Mouse (Mus musculus): ENCODE measurements around the gene Fyttd1.
A peak's percentile ranks its signal among the peaks of the same experiment; 100 is the strongest.
"Not testable (repeated sequence)": the region's sequence is repeated elsewhere in the genome, so short reads cannot be mapped to it uniquely, and the experiment has no call there.

Gene Fyttd1

DNA sequence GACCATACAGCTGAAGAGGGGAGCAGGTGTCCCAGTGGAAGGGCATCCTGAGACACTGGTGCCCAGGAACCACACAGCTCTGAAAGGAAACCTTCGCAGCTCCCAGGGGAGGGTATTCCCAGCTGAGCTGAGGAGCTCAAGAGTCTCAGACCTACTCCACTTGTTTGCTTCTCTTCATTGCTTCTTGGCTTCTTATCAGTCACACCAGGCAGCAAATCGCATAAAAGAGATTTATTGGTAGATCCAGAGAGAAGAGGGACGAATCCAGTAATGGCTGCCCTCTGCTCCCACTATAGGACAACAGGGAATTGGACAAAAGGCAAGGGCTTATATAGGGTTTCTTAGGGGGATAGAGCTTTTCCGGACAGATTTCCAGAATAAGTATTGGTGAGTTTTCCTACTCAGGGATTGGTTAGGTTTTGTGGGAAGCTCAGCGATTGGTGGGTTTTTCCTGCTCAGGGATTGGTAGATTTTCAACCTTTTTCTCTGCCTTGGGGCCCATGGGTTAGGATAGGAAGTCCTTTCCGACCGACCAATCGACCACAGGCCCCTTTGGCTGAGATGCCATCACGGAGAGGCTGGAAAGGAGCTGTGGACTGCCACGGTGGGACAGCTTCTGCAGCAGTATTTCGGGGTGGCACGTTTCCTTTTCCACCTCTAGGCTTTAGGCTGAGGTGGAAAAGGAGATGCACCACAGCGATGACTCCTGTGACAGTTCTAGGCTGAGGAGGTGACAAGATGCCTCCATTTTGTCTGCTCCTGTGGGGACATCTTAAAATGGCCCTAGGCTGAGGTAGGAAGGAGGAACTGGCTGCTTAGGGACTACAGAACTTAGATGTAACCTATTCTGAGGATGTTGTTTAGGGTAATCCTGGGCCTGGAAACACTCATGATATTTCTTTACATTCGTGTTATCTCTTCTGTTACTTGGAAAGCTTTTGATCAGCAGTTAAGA lies 1.9 kb downstream of the Fyttd1 start:
- no peak for DNase-seq (ENCODE audit: low spot score in 2 of 2)

DNA sequence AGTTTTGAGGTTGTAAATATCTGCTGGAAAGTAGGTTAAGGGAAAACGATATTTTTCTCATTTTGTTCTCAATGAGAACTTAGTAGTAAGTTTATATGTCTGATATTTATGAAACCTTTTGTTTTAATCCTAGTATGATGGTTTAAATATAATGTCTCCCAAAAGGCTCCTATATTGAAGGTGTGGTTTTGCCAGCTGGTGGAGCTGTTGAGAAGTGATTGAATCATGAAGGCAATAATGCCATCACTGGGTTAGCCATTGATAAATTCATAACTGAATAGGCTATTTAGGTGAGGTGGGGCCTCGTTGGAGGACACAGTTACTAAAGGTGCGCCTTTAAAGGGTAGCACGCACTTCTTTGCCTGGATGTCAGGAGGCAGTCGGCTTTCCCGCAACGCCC lies 4.2 kb downstream of the Fyttd1 start:
- no peak for DNase-seq (ENCODE audit: low spot score in 2 of 2)

DNA sequence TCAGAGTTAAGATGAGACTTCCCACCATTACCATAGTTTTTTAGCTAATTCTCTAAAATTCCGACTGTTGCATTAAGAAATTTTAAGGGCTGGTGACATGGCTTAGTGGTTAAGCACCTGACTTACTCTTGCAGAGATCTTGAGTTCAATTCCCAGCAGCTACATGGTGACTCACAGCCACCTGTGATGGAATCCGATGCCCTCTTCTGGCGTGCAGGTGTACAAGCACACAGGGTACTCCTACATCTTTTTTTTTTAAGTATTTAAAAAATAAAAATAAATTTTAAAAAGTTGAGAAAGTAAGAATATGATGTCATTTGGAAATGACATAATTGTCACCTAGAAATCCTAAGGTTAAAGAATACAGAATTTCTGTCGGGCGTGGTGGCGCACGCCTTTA lies 10.7 kb downstream of the Fyttd1 start:
- DNase-seq (ENCODE audit: low spot score in 2 of 2) = no peak

- no peak for DNase-seq (ENCODE audit: low spot score in 2 of 2)
Measured at GRCm38 (mm10) chr16:32889881-32890280, 12.6 kb downstream of the Fyttd1 start.

- no peak for DNase-seq (ENCODE audit: low spot score in 2 of 2)
Measured at GRCm38 (mm10) chr16:32896126-32896525, 18.8 kb downstream of the Fyttd1 start.

DNA sequence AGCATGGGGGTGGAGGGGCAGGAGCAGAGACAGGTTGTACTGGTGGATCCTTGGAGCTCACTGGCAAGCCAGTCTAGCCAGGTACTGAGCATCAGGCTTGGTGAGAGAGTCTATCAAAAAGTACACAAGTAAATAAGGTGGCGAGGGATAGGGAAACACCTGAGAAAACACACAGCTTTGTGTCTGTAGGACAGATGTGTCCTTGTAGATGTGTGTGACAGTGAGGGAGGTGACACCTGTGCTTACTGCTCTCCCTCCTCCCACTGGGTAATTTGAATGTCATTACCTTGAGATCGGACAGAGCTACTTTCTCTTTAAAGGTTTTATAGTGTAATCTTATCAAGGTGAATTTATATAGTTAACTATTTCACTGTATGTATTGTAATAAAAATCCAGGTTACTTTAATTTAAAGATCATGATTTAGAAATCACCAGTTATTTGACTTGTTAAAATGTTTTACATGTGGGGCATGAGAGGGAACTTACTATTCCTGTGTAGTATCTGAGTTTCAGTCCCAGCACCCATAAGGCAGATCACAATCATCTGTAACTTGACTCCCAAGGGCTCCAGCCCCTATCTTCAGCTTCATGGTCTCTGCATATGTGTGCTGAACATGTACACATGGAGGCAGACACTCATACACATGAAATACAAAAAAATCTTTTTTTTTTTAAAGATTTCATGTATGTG lies 24.2 kb downstream of the Fyttd1 start:
- DNase-seq (ENCODE audit: low spot score in 2 of 2) = no peak

- no peak for DNase-seq (ENCODE audit: low spot score in 2 of 2)
Measured at GRCm38 (mm10) chr16:32902051-32902428, 24.7 kb downstream of the Fyttd1 start.

DNA sequence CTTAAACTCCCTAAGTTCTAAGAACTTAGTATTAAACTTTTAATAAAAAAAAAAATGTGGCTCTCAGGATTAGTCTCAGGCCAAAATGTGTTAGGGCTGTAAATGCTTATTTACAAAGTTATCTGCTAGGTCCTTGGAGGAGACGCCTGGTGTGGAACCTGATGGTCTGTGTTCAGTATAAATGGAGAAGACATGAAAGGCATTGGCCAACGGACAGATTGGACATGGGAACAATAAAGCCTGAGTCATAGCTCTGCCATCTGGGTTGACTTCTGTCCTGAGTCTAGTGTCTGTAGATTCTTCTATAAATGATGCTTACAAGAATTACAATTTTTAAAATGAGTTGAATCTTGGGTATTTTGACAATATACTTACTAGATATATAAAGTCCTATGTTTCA lies 28.9 kb downstream of the Fyttd1 start:
- no peak for DNase-seq (ENCODE audit: low spot score in 2 of 2)

DNA sequence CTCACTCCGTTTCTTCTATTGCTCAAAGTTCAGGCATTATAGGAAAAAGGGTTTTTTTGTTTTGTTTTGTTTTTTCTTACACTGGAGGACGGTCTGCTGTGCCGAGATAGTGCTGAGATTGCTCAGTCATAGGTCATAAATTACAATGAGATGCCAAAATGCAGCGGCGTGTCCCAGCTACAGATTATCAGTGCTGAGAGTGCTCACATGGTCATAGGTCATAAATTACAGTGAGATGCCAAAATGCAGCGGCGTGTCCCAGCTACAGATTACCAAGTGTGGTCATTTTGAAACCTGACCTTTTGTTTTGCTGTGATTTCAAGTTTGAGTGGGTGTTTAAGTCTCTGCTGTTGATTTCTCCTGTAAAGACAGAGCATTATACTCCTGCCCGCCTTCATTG lies 29.4 kb downstream of the Fyttd1 start:
- no peak for DNase-seq (ENCODE audit: low spot score in 2 of 2)

DNA sequence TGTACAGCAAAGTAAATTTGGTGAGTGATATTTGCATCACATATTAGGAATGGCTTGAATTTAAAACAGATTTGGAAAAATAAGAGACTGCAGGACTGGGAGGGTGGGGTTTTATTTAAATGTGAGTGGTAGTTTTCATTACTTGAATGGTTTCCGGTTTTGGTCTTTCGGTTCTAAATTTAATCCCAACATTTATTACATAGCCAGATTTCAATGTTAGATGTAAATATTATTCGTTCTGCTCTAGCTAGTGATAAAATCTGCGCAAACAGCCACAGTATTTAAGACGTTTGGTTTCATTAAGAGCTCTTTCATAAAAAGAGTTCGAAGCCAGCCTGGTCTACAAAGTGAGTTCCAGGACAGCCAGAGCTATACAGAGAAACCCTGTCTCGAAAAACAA lies 35.9 kb downstream of the Fyttd1 start:
- DNase-seq (ENCODE audit: low spot score in 2 of 2) = no peak

- peak; percentile 52 to 92 for DNase-seq (ENCODE audit: low spot score in 2 of 2)
Measured at GRCm38 (mm10) chr16:32913937-32914881, 36.9 kb downstream of the Fyttd1 start, which contains the start of gene Lrch3. TSS of gene Lrch3 (plus strand) at chr16:32914100.

DNA sequence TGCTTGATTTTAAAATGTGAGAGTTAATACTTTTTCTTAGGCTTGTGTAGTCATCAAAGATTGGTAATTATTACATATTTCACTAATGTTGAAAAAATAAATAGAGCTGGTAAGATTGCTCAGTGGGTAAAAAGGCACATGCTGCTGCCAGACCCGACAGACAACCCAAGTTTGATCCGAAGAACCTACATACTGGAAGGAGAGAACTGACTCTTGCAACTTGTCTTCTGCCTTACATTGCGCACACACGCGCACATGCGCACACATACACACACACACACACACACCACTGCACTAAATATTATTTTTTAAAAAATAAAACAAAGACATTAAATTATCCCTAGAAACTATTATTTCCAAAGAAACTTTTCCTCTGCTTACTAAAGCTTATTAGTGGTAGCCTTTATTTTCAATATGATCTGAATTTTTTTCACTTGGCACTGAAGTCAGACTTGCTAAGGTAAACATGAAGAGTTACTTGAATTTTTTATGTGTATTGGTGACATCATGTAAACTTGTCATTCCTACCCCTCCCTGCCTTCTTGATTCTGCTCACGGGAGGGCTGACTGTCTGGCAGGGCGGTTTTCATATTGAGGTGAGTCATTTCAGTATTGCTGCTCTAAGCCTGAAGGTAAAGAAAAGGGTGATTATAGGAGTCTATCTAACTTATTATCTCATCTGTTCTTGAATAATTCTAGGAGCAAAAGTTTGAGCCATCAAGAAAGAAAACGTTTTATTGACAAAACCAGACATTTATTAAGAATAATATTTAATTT lies 38.2 kb downstream of the Fyttd1 start:
- DNase-seq (ENCODE audit: low spot score in 2 of 2) = no peak

- DNase-seq (ENCODE audit: low spot score in 2 of 2) = not testable (repeated sequence)
Measured at GRCm38 (mm10) chr16:32926629-32927028, 49.3 kb downstream of the Fyttd1 start.

- DNase-seq (ENCODE audit: low spot score in 2 of 2) = no peak
Measured at GRCm38 (mm10) chr16:32927044-32927443, 49.7 kb downstream of the Fyttd1 start.

DNA sequence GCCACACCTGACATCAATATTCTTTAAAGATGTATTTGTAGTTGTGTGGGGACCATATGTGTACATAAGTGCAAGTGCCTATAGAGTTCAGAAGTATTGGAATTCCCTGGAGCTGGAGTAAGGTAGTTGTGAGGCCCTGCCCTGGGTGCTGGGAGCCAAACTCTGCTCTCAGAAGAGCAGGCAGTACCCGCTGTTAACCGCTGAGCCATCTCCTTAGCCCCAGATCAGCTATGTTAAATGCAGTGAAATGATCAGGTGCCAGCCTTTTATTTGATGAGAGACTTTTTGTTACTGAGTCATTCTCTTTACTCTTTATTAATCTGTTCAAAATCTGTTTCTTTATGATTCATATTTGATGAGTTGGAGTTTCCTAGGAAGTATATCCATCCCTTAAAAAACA lies 52.6 kb downstream of the Fyttd1 start:
- no peak for DNase-seq (ENCODE audit: low spot score in 2 of 2)

DNA sequence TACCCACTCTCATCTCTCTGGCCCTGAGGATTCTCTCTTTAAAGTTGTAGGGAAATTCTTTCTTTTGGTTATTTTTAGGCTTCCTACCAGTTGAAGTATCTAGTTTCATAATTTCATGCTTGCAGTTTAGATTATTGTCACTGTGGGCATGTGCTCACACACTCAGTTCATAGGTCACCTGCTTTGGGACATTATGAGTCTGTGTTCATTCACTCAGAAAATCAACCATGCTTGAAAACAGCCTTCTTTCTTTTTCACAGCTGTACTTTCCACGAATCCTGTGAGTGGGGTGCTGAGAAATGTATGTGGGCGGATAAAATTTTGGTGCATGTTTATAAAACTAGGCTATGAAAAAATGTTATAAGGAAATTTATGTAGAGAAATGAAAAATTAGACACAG lies 57.2 kb downstream of the Fyttd1 start:
- peak in 1 of 2 experiments; percentile 45 for DNase-seq (ENCODE audit: low spot score in 2 of 2)

- DNase-seq (ENCODE audit: low spot score in 2 of 2) = no peak
Measured at GRCm38 (mm10) chr16:32935088-32935487, 57.8 kb downstream of the Fyttd1 start.

- DNase-seq (ENCODE audit: low spot score in 2 of 2) = no peak
Measured at GRCm38 (mm10) chr16:32937358-32937757, 60.1 kb downstream of the Fyttd1 start.

- peak in 1 of 2 experiments; percentile 66 for DNase-seq (ENCODE audit: low spot score in 2 of 2)
Measured at GRCm38 (mm10) chr16:32939301-32939700, 62.0 kb downstream of the Fyttd1 start.

- DNase-seq (ENCODE audit: low spot score in 2 of 2) = not testable (repeated sequence)
Measured at GRCm38 (mm10) chr16:32939716-32940115, 62.4 kb downstream of the Fyttd1 start.

DNA sequence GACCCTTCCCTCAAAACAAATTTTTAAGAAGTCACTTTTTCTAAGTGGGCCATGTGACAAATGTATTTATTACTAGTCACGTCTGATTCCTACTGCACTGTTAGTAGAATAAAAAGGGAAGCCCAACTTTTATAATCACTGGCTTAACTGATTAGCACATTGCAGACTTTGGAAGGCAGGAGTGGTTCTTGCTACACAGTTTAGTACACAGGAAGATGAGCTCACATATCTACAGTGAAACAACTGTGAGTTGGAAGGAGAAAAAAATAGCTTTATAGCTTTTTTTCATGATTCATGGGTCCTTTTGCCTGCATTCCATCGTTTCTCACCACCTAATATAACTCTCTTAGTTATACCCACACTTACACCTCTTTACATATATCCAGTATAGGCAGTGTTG lies 63.9 kb downstream of the Fyttd1 start:
- DNase-seq (ENCODE audit: low spot score in 2 of 2) = not testable (repeated sequence)

All from left cerebral cortex, adult 9 months (tissue).